Mouse (Mus musculus) neural tube, embryonic 11.5 days (tissue): ENCODE measurements at regions not wholly inside any gene's neighbourhood (a gene's known extent, or its start where the extent isn't known, plus 50 kb on each side); places are given as distances from the start of the nearest gene placed in this dataset.

ENCODE experiments used
- ATAC-seq: fragments of 200-750 bp; cut with Nextera tagmentation; 2 replicates; pipeline ENCODE4 v1.8.0; 2017; ENCODE audit warnings: moderate number of reproducible peaks, mild to moderate bottlenecking, moderate TSS enrichment, moderate library complexity; ENCODE audit not compliant: insufficient read depth, low FRiP score, low TSS enrichment
- DNase-seq: peaks from one replicate; pipeline ENCODE4 v3.0.0-alpha.2; 2015; ENCODE audit warnings: low spot score
- H3K27ac ChIP-seq: fragments of 300-500 bp; sonication (generic); 2 replicates; pipeline ENCODE4 v1.5.1; 2014; ENCODE audit warnings: low read depth, mild to moderate bottlenecking, low read length
- H3K27me3 ChIP-seq: fragments of 300-500 bp; sonication (generic); 2 replicates; pipeline ENCODE4 v1.6.1; 2014; ENCODE audit warnings: mild to moderate bottlenecking, low read length, mixed read lengths; ENCODE audit not compliant: control insufficient read depth, insufficient read depth
- H3K36me3 ChIP-seq: fragments of 300-500 bp; sonication (generic); 2 replicates; pipeline ENCODE4 v1.6.1; 2014; ENCODE audit warnings: mild to moderate bottlenecking, low read length, moderate library complexity, mixed read lengths; ENCODE audit not compliant: control insufficient read depth, insufficient read depth
- H3K4me1 ChIP-seq: fragments of 300-500 bp; sonication (generic); 2 replicates; pipeline ENCODE4 v1.6.1; 2014; ENCODE audit warnings: low read length, mixed read lengths; ENCODE audit not compliant: control insufficient read depth, insufficient read depth
- H3K4me2 ChIP-seq: fragments of 300-500 bp; sonication (generic); 2 replicates; pipeline ENCODE4 v1.6.1; 2014; ENCODE audit warnings: low read depth, mild to moderate bottlenecking, moderate library complexity
- H3K4me3 ChIP-seq: fragments of 300-500 bp; sonication (generic); 2 replicates; pipeline ENCODE4 v1.5.1; 2014; ENCODE audit warnings: low read depth, low read length
- H3K9ac ChIP-seq: fragments of 300-500 bp; sonication (generic); 2 replicates; pipeline ENCODE4 v1.6.1; 2014; ENCODE audit warnings: mild to moderate bottlenecking, low read length
- H3K9me3 ChIP-seq: fragments of 300-500 bp; sonication (generic); 2 replicates; pipeline ENCODE4 v1.6.1; 2016; ENCODE audit warnings: low read length; ENCODE audit not compliant: control insufficient read depth
- WGBS: fragments of 180-500 bp; shearing (Covaris S2); extraction: QIAGEN DNeasy Blood & Tissue Kit; methylation state at CpG from one replicate; pipeline ENCODE4 v1.1.7; 2014; 5-methylcytosine and 5-hydroxymethylcytosine counted together

GRCm38 (mm10) chr11:63769738-63770137, 152.4 kb downstream of the Hs3st3b1 start:
- Histone ChIP-seq H3K27ac (no peak overlapping the region), H3K4me3 (no peak overlapping the region), H3K4me1 (no peaks in the 10 kb centered on the region), H3K27me3 (no peaks in the 10 kb centered on the region), H3K9me3 (no peaks in the 10 kb centered on the region), H3K36me3 (no peaks in the 10 kb centered on the region), H3K9ac (no peak overlapping the region), H3K4me2 (no peak overlapping the region)
- no peak for DNase-seq
- 95% methylated on average over 2 of the region's 2 CpGs for WGBS
- ATAC-seq, result no peak

DNA sequence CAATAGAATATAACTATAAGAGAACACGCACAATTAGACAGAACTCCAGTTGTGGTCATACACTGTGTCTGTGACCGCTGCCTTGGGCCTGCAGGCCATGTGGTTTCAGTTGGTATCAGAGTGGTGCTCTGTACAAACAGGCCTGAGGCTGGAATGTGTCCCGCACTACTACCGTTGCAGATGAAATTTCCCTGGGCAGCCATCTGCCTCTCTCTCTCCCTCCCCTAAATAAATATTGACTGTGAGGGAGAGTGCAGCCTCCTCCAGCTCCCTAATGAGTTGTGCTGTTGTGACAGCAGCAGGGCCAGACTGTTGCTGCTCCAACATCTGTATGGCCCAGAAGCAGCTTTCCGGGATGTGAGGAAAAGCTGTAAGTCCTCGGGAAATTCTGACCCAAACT, 146.7 kb downstream of the Hs3st3b1 start:
- H3K4me2 ChIP-seq, result no peak overlapping the region
- H3K4me3 ChIP-seq, result no peak overlapping the region
- WGBS, result 58% methylated on average over 6 of the region's 6 CpGs
- no peaks in the 10 kb centered on the region for H3K27me3 ChIP-seq
- H3K36me3 ChIP-seq, result no peaks in the 10 kb centered on the region
- no peak overlapping the region for H3K27ac ChIP-seq
- no peaks in the 10 kb centered on the region for H3K4me1 ChIP-seq
- no peak overlapping the region for H3K9ac ChIP-seq
- no peaks in the 10 kb centered on the region for H3K9me3 ChIP-seq
- DNase-seq (peak; percentile 30), ATAC-seq (no peak)

DNA sequence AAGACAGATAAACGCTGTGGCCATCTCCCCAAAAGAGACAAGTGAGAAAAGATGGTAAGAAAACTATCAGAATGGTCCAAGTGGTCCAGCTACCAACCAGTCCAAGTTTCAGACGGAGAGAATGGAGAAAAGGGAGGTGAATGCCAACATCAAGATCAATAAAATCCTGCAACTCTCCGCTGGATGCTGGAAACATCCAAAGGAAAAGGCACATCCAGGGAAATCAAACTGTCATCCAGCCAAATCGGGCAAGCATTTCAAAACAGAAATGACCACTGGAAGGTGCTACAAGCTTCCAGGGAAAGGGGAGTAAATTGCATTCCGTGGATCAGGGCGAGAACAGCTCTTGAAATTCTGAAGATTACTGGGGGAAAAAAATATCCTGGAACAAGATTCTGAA, 142.7 kb downstream of the Hs3st3b1 start:
- DNase-seq (no peak), ATAC-seq (no peak)
- Histone ChIP-seq H3K4me3 (no peak overlapping the region), H3K4me1 (no peaks in the 10 kb centered on the region), H3K27ac (no peak overlapping the region), H3K9me3 (no peaks in the 10 kb centered on the region), H3K27me3 (no peaks in the 10 kb centered on the region), H3K36me3 (no peaks in the 10 kb centered on the region), H3K9ac (no peak overlapping the region), H3K4me2 (no peak overlapping the region)
- 85% methylated on average over 6 of the region's 6 CpGs for WGBS

DNA sequence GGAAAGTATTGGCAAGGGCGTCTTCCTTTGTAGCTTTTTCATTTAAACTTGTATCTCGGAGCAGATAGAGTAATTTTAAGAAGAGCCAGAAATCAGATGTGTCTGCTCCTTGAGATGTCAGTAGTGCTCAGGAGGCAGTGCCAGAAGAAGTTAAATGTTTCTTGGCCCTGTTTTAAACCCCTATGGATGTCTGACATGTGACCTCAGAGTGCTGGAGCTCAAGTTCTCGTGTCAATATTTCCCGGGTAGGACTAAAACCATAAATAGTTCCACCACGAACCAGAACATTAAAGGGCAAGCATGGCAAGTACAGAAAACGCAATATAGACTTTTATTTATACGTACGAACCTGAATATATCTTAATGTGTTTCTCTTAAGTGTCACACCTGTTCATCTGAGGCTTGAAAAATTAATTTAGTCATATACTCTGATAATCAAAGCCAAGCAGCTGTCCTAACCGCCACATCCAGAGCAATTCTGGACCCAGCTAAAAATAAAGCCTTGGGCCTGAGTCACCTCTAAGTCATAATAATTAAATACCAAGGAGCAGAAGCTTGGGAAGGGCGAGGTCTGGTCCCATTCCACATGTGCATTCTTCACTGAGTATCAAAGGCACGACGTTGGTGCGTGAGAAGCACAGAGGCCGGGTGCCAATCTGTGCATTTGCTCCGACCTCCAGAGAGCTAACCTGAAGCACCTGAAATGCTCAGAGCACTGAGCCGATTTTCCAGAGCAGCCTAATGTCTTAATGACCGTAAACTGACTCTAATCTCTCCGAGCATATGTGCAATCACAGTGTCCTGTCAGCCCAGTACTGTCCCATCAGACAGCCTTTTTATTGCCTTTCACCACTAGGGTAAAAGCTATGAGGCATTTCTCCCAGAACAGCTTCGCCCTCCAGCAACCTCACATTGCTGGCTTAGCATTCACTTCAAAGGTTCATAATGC, 139.8 kb downstream of the Hs3st3b1 start:
- no peak overlapping the region for H3K9ac ChIP-seq
- ATAC-seq (no peak), DNase-seq (no peak)
- H3K4me3 ChIP-seq, result no peak overlapping the region
- no peak overlapping the region for H3K27ac ChIP-seq
- 81% methylated on average over 19 of the region's 19 CpGs for WGBS
- no peaks in the 10 kb centered on the region for H3K27me3 ChIP-seq
- H3K4me2 ChIP-seq, result no peak overlapping the region
- H3K36me3 ChIP-seq, result no peaks in the 10 kb centered on the region
- H3K9me3 ChIP-seq, result no peaks in the 10 kb centered on the region
- no peaks in the 10 kb centered on the region for H3K4me1 ChIP-seq

DNA sequence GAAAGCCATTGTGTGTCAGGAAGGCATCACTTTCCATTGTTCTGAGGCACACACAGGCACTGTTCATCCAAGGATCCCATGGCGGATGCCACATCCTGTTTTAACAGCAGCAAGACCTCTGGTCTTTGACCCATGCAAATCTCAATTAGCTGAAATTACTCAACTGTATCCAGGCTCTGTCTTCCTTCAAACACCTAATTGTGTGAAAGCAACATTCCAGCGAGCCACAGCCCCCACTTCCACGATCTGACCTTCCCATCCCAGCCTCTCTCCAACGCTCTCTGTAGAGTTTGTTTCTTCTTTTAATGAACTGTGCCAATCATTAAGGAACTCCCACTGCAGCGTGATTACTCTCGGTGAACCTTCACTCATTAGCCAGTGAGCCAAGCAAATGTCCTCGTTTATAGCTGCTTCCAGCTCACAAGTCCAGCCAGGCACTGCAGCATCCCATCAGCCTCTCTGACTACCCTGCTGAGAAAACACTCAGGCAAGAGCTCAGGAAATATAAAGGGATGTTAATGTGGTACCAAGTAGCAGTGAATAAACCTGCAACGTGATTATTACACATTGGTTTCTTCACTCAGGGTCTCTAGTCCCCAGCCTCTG, 136.7 kb downstream of the Hs3st3b1 start:
- Histone ChIP-seq H3K9ac (no peak overlapping the region), H3K27me3 (no peaks in the 10 kb centered on the region), H3K27ac (no peak overlapping the region), H3K4me2 (no peak overlapping the region), H3K9me3 (no peaks in the 10 kb centered on the region), H3K4me1 (no peaks in the 10 kb centered on the region), H3K36me3 (no peaks in the 10 kb centered on the region), H3K4me3 (no peak overlapping the region)
- WGBS, result 15% methylated on average over 8 of the region's 8 CpGs
- DNase-seq (no peak), ATAC-seq (no peak)

DNA sequence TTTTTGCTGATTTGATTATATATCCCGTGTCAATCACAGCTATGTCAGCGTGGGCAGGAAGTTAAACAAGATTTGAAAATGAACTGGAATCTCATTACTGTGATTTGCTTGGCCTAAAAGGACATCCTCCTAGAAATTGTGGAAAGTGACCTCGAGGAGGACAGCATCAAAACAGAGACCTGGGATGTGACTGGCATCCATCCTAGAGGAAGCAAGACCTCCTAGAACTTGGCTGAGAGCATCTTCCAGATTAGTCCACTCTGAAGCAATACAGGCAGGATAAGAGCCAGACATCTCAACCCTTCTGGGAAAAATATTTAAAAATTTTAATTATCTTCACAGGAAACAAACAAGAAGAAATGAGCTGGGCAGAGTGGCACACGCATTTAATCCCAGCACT, 136.1 kb downstream of the Hs3st3b1 start:
- no peaks in the 10 kb centered on the region for H3K4me1 ChIP-seq
- DNase-seq (no peak), ATAC-seq (no peak)
- no peaks in the 10 kb centered on the region for H3K27me3 ChIP-seq
- no peak overlapping the region for H3K4me2 ChIP-seq
- no peak overlapping the region for H3K4me3 ChIP-seq
- WGBS, result 76% methylated on average over 4 of the region's 4 CpGs
- no peaks in the 10 kb centered on the region for H3K9me3 ChIP-seq
- H3K36me3 ChIP-seq, result no peaks in the 10 kb centered on the region
- H3K27ac ChIP-seq, result no peak overlapping the region
- H3K9ac ChIP-seq, result no peak overlapping the region

GRCm38 (mm10) chr11:63789473-63790120, 132.5 kb downstream of the Hs3st3b1 start:
- H3K4me3 ChIP-seq, result no peak overlapping the region
- no peak overlapping the region for H3K27ac ChIP-seq
- H3K4me2 ChIP-seq, result no peak overlapping the region
- no peaks in the 10 kb centered on the region for H3K27me3 ChIP-seq
- no peaks in the 10 kb centered on the region for H3K36me3 ChIP-seq
- no peaks in the 10 kb centered on the region for H3K4me1 ChIP-seq
- H3K9ac ChIP-seq, result no peak overlapping the region
- no peaks in the 10 kb centered on the region for H3K9me3 ChIP-seq
- no peak for ATAC-seq
- DNase-seq, result no peak
- 77% methylated on average over 8 of the region's 8 CpGs for WGBS

GRCm38 (mm10) chr11:63791004-63791862, 130.9 kb downstream of the Hs3st3b1 start:
- Histone ChIP-seq H3K9ac (no peak overlapping the region), H3K4me1 (no peaks in the 10 kb centered on the region), H3K27me3 (no peaks in the 10 kb centered on the region), H3K36me3 (no peaks in the 10 kb centered on the region), H3K9me3 (no peaks in the 10 kb centered on the region), H3K4me3 (no peak overlapping the region), H3K27ac (no peak overlapping the region), H3K4me2 (no peak overlapping the region)
- ATAC-seq (no peak), DNase-seq (no peak)
- 74% methylated on average over 13 of the region's 13 CpGs for WGBS
